Mouse (Mus musculus) liver, embryonic 14.5 days (tissue): Measurements from ENCODE around the gene Ap3b1. TPM values are rescaled to one million over a fixed set of nuclear protein-coding genes. Genes with fewer than 3 reads are reported as not detected.

Experiments
- ATAC-seq: fragments of 200-750 bp; cut with Nextera tagmentation; 2 replicates; pipeline ENCODE4 v1.8.0; 2017; ENCODE audit warnings: moderate number of reproducible peaks, mild to moderate bottlenecking, moderate library complexity; ENCODE audit not compliant: insufficient read depth
- DNase-seq, 3 experiments: peaks; one replicate each; pipeline ENCODE4 v3.0.0-alpha.2; 2012 to 2013; ENCODE audit warnings: low read depth in 3 of 3, low spot score in 3 of 3
- H3K27ac ChIP-seq: fragments of 300-500 bp; sonication (generic); 2 replicates; pipeline ENCODE4 v1.5.1; 2014; ENCODE audit warnings: moderate library complexity, mild to moderate bottlenecking, control low read depth, inconsistent platforms
- H3K27me3 ChIP-seq: fragments of 300-500 bp; sonication (generic); 2 replicates; pipeline ENCODE4 v1.6.1; 2014; ENCODE audit warnings: mild to moderate bottlenecking, low read length, moderate library complexity; ENCODE audit not compliant: control insufficient read depth, insufficient read depth
- H3K36me3 ChIP-seq: fragments of 300-500 bp; sonication (generic); replicated peaks from 2 replicates; pipeline ENCODE4 v1.6.1; 2014; ENCODE audit warnings: low read depth; ENCODE audit not compliant: control insufficient read depth, insufficient read depth
- H3K4me1 ChIP-seq, 2 experiments: fragments of 200-500 bp in 1 of 2; fragments of 300-500 bp in 1 of 2; sonication (generic) in 1 of 2; replicated peaks; 2 replicates each; pipeline ENCODE4 v1.6.1; 2012 to 2014; ENCODE audit warnings: antibody characterized with exemption in 1 of 2, inconsistent platforms in 1 of 2, low read length in 1 of 2; ENCODE audit not compliant: control insufficient read depth in 2 of 2, insufficient read depth in 2 of 2
- H3K4me2 ChIP-seq: fragments of 300-500 bp; sonication (generic); 2 replicates; pipeline ENCODE4 v1.6.1; 2014; ENCODE audit warnings: low read depth, mild to moderate bottlenecking, control low read depth, moderate library complexity
- H3K4me3 ChIP-seq, 2 experiments: fragments of 200-500 bp in 1 of 2; fragments of 300-500 bp in 1 of 2; sonication (generic) in 1 of 2; 2 replicates each; pipeline ENCODE4 v1.5.1; 2012 to 2014; ENCODE audit warnings: low read depth in 2 of 2, low read length in 2 of 2, mild to moderate bottlenecking in 2 of 2, control low read depth in 1 of 2, inconsistent platforms in 1 of 2, moderate library complexity in 1 of 2; ENCODE audit not compliant: insufficient read depth in 1 of 2
- H3K9ac ChIP-seq: fragments of 300-500 bp; sonication (generic); replicated peaks from 2 replicates; pipeline ENCODE4 v1.6.1; 2014; ENCODE audit warnings: mild to moderate bottlenecking, control low read depth, moderate library complexity
- H3K9me3 ChIP-seq: fragments of 300-500 bp; sonication (generic); 2 replicates; pipeline ENCODE4 v1.6.1; 2016; ENCODE audit warnings: low read length, mixed read lengths; ENCODE audit not compliant: control insufficient read depth
- CTCF ChIP-seq: IDR thresholded peaks from 2 replicates; pipeline ENCODE4 v1.5.1; 2016; ENCODE audit warnings: antibody characterized with exemption, low read depth, control low read depth
- EP300 ChIP-seq: IDR thresholded peaks from 2 replicates; pipeline ENCODE4 v1.6.1; 2016; ENCODE audit warnings: antibody characterized with exemption, low read depth
- WGBS: fragments of 180-500 bp; shearing (Covaris S2); extraction: QIAGEN DNeasy Blood & Tissue Kit; methylation state at CpG from one replicate; pipeline ENCODE4 v1.1.7; 2014; ENCODE audit not compliant: insufficient replicate concordance; 5-methylcytosine and 5-hydroxymethylcytosine counted together
- polyA plus RNA-seq, 2 experiments: library from polyadenylated mRNA; depleted of rRNA in 1 of 2; stranded (reverse) in 1 of 2; unstranded in 1 of 2; fragments of >200 nt; fragmentation: Nextera tagmentation in 1 of 2; extraction: Ambion mirVana in 1 of 2; gene quantifications; 2 replicates each; pipeline versions ENCODE4 v1.2.1 to v1.2.3; 2012 to 2014

Ap3b1 gene
- polyA plus RNA-seq, 2 experiments = 16.1 to 16.8 TPM

DNA sequence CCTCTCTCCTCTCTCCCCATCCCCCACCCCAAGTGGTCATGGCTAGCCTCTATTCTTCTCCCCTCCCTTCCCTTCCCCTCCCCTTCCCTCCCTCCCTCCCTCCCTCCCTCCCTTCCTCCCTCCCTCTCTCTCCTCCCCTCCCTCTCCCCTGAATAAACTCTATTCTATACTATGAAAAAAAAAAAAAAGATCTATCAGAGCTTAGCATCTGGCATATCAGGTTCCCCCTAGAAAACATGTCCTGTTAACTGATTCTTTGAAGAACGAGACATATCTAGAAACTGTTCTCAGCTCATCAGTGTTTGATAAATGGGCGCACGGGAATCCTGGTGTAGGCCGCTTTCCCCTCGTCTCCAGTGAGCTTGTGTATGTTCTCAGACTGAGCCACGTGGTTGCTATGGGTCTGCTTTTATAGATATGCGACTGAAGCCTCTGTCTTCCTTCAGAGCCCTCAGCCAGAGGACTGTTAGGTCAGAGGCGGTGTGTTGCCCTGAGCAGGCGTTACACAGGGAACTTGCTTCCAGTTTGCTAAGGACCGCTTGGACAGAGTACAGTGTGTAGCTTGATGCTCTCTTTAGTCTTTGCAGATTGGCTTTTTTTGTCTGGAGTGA is 154.5 kb downstream of the Ap3b1 start:
- Histone ChIP-seq H3K27me3 (no peaks in the 10 kb centered on the region), H3K27ac (peak overlapping the region; percentile 30), H3K4me2 (no peak overlapping the region; the same call in none of the 2 replicates), H3K9ac (0 out of 2 replicates have a peak overlapping the region, but pooled peaks have one; percentile 13), H3K9me3 (no peaks in the 10 kb centered on the region), H3K4me1 (peaks cover 8 to 29% of the 10 kb centered on the region in 2 experiments), H3K4me3 (no peak overlapping the region), H3K36me3 (no peaks in the 10 kb centered on the region)
- peak; percentile 47 to 57 (median 53) for DNase-seq
- ATAC-seq = peak; percentile 87
- TF ChIP-seq CTCF = no peak
- TF ChIP-seq EP300 = peak; percentile 35
- 11% methylated on average over 10 of the region's 10 CpGs for WGBS

DNA sequence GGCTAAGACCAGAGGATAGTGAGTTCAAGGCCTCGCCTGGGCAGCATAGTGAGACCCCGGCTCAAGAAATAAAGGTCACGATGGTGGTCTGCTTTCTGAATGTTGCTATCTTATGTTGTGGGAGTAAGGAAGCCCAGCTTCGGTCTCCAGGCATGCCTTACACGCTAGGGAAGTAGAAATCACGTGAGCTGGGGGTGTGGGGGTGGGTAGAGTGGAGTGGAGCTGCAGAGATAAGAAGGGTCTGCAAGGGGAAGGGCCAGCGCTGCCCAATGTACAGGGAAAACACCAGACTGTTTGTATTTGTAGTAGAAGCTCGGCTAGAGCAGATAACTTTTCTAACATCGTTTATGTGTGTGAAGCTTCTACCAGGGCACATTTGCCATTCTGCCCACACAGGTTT is 155.1 kb downstream of the Ap3b1 start:
- Histone ChIP-seq H3K9ac (no peak overlapping the region), H3K27ac (peak overlapping the region; percentile 30), H3K4me3 (no peak overlapping the region), H3K4me1 (peaks cover 8 to 29% of the 10 kb centered on the region in 2 experiments), H3K4me2 (no peak overlapping the region; the same call in none of the 2 replicates), H3K36me3 (no peaks in the 10 kb centered on the region), H3K27me3 (no peaks in the 10 kb centered on the region), H3K9me3 (no peaks in the 10 kb centered on the region)
- no peak for TF ChIP-seq CTCF
- no peak for TF ChIP-seq EP300
- DNase-seq = peak in 2 of 3 experiments; percentile 20 to 27
- ATAC-seq = peak; percentile 76
- 18% methylated on average over 9 of the region's 9 CpGs for WGBS

- H3K27me3 ChIP-seq = no peaks in the 10 kb centered on the region
These were observed 156.2 kb downstream of the Ap3b1 start for GRCm38 (mm10) chr13:94514992-94515391.

GRCm38 (mm10) chr13:94516532-94516931 is 157.8 kb downstream of the Ap3b1 start:
- Histone ChIP-seq H3K4me3 (no peak overlapping the region), H3K9ac (no peak overlapping the region), H3K9me3 (no peaks in the 10 kb centered on the region), H3K4me1 (peaks cover 8 to 29% of the 10 kb centered on the region in 2 experiments), H3K36me3 (no peaks in the 10 kb centered on the region), H3K27ac (no peak overlapping the region), H3K27me3 (no peaks in the 10 kb centered on the region), H3K4me2 (no peak overlapping the region)
- TF ChIP-seq CTCF (no peak), EP300 (no peak)
- no peak for DNase-seq
- 68% methylated on average over 6 of the region's 6 CpGs for WGBS
- ATAC-seq = no peak

More at GRCm38 (mm10) chr13:94514992-94515391, 156.2 kb downstream of the Ap3b1 start:
- Histone ChIP-seq H3K9ac (no peak overlapping the region), H3K4me3 (no peak overlapping the region), H3K27ac (no peak overlapping the region), H3K4me2 (no peak overlapping the region), H3K4me1 (peaks cover 8 to 29% of the 10 kb centered on the region in 2 experiments), H3K9me3 (no peaks in the 10 kb centered on the region), H3K36me3 (no peaks in the 10 kb centered on the region)
- peak in 1 of 3 experiments; percentile 20 for DNase-seq
- ATAC-seq = peak; percentile 55; the same call in 1 of the 2 replicates
- TF ChIP-seq EP300 = no peak
- 0 out of 2 replicates have a peak, but pooled peaks have one; percentile 14 for TF ChIP-seq CTCF

DNA sequence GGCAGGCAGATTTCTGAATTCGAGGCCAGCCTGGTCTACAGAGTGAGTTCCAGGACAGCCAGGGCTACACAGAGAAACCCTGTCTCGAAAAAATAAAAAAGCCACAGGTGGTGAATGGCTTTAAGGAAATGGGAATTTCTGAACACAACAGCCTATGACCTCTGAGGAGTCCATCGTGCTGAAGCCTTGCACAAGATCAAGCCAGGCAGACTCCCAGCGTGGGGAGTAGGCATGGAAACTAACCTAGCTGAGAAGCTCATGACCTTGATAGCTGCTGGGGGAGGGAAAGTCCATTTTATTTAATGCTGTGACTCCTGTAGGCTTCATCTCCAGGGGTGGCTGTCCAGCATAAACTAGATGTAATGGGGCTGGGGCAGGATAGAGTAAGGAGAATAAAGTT is 159.4 kb downstream of the Ap3b1 start:
- no peaks in the 10 kb centered on the region for H3K27me3 ChIP-seq
- H3K4me1 ChIP-seq = peaks cover 8 to 23% of the 10 kb centered on the region in 2 experiments
- H3K36me3 ChIP-seq = no peaks in the 10 kb centered on the region
- H3K9me3 ChIP-seq = no peaks in the 10 kb centered on the region
- H3K4me2 ChIP-seq = no peak overlapping the region
- TF ChIP-seq CTCF = no peak
- no peak for TF ChIP-seq EP300
- no peak overlapping the region for H3K4me3 ChIP-seq
- WGBS = 62% methylated on average over 4 of the region's 4 CpGs
- no peak overlapping the region for H3K9ac ChIP-seq
- DNase-seq (no peak), ATAC-seq (no peak)
- no peak overlapping the region for H3K27ac ChIP-seq
